Mouse (Mus musculus) liver, postnatal 0 days (tissue): Measurements from ENCODE around the gene Ffar2. TPM values are rescaled to one million over a fixed set of nuclear protein-coding genes. Genes with fewer than 3 reads are reported as not detected.
A peak's percentile ranks its signal among the peaks of the same experiment; 100 is the strongest.
"Not testable (repeated sequence)": the region's sequence is repeated elsewhere in the genome, so short reads cannot be mapped to it uniquely, and the experiment has no call there.

Experiments
- ATAC-seq: fragments of 200-750 bp; cut with Nextera tagmentation; 2 replicates; pipeline ENCODE4 v1.8.0; 2017; ENCODE audit warnings: mild to moderate bottlenecking, moderate library complexity
- DNase-seq: peaks from one replicate; pipeline ENCODE4 v3.0.0-alpha.2; 2016
- H3K27ac ChIP-seq: fragments of 300-500 bp; sonication (generic); 2 replicates; pipeline ENCODE4 v1.5.1; 2014; ENCODE audit warnings: antibody characterized with exemption, moderate library complexity, mild to moderate bottlenecking, low read depth
- H3K27me3 ChIP-seq: fragments of 300-500 bp; sonication (generic); 2 replicates; pipeline ENCODE4 v1.6.1; 2014; ENCODE audit warnings: low read length, control low read depth, mixed read lengths; ENCODE audit not compliant: insufficient read depth
- H3K36me3 ChIP-seq: fragments of 300-500 bp; sonication (generic); replicated peaks from 2 replicates; pipeline ENCODE4 v1.6.1; 2014; ENCODE audit warnings: mild to moderate bottlenecking, control low read depth, low read length, moderate library complexity, mixed read lengths; ENCODE audit not compliant: insufficient read depth
- H3K4me1 ChIP-seq: fragments of 300-500 bp; sonication (generic); 2 replicates; pipeline ENCODE4 v1.6.1; 2014; ENCODE audit warnings: antibody characterized with exemption, mild to moderate bottlenecking, control low read depth; ENCODE audit not compliant: insufficient read depth
- H3K4me2 ChIP-seq: fragments of 300-500 bp; sonication (generic); 2 replicates; pipeline ENCODE4 v1.6.1; 2014; ENCODE audit warnings: low read depth, mild to moderate bottlenecking, low read length, moderate library complexity, mixed read lengths
- H3K4me3 ChIP-seq: fragments of 300-500 bp; sonication (generic); 2 replicates; pipeline ENCODE4 v1.5.1; 2014; ENCODE audit warnings: low read depth, low read length
- H3K9ac ChIP-seq: fragments of 300-500 bp; sonication (generic); replicated peaks from 2 replicates; pipeline ENCODE4 v1.6.1; 2014; ENCODE audit warnings: mild to moderate bottlenecking, moderate library complexity
- H3K9me3 ChIP-seq: fragments of 300-500 bp; sonication (generic); 2 replicates; pipeline ENCODE4 v1.6.1; 2016; ENCODE audit warnings: mild to moderate bottlenecking, control low read depth, low read length, mixed read lengths
- CTCF ChIP-seq: sonication (generic); IDR thresholded peaks from 2 replicates; pipeline ENCODE4 v1.5.1; 2016; ENCODE audit warnings: antibody characterized with exemption, low read depth
- EP300 ChIP-seq: IDR thresholded peaks from 2 replicates; pipeline ENCODE4 v1.6.1; 2016; ENCODE audit warnings: antibody characterized with exemption, low read depth, mild to moderate bottlenecking
- WGBS: fragments of 180-500 bp; shearing (Covaris S2); extraction: QIAGEN DNeasy Blood & Tissue Kit; methylation state at CpG from one replicate; pipeline ENCODE4 v1.1.7; 2014; ENCODE audit not compliant: insufficient replicate concordance; 5-methylcytosine and 5-hydroxymethylcytosine counted together
- polyA plus RNA-seq: library from polyadenylated mRNA; unstranded; fragments of >200 nt; fragmentation: Nextera tagmentation; extraction: Ambion mirVana; gene quantifications from 2 replicates; pipeline ENCODE4 v1.2.1, GENCODE M21; 2015

Gene Ffar2
- polyA plus RNA-seq, 1 experiment from 2014 or later: 1.6 TPM

DNA sequence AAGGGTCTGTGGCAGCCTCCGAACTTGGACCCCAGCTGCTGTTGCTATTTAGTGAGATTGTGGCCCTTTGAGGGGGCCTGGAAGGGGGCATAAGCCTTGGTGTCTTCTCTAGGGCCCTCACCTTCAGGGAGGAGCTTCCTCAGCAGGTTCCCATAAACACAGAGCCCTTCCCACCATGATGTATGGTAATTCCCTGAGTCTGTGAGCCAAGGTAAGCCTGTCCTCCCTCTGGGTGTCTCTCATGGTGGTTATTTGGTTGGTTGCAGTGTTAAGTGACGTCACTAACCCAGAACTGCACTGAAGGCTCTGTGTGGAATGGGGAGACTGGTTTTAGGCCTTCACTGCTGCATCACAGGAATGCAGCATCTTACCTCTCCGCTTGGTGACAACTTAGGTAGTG lies 5.9 kb upstream of the Ffar2 start:
- Histone ChIP-seq H3K36me3 (no peaks in the 10 kb centered on the region), H3K27me3 (no peaks in the 10 kb centered on the region), H3K4me1 (peaks cover 3% of the 10 kb centered on the region; the same call in 1 of the 2 replicates), H3K4me2 (no peak overlapping the region), H3K9ac (no peak overlapping the region), H3K4me3 (no peak overlapping the region), H3K9me3 (no peaks in the 10 kb centered on the region), H3K27ac (no peak overlapping the region)
- ATAC-seq: no peak
- DNase-seq: no peak
- 60% methylated on average over 3 of the region's 3 CpGs for WGBS
- no peak for TF ChIP-seq EP300
- TF ChIP-seq CTCF: no peak

DNA sequence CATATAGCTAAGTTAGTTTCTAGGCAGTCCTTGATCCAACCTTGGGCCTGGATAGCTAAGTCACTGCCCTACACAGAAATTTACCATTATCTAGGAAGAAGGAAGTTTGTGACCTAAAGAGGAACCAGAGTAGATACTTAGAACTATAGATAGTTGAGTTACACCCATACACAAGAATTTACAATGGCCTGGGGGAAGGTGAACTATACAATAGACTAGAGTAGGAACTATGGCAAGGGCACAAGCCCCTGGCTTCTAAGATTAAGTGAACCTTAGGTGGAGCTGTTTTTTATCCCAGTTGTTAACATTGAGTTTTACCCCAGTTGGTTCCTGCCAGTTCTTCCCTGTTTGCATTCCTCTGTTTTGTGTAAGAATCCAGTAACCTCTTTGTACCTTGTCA lies 5.3 kb upstream of the Ffar2 start:
- not testable (repeated sequence) for H3K27me3 ChIP-seq, H3K9ac ChIP-seq, H3K9me3 ChIP-seq, H3K27ac ChIP-seq, H3K4me2 ChIP-seq, H3K4me1 ChIP-seq, H3K36me3 ChIP-seq, H3K4me3 ChIP-seq, DNase-seq, ATAC-seq

- WGBS: 76% methylated on average over 10 of the region's 10 CpGs
- H3K4me3 ChIP-seq: no peak overlapping the region
These were observed 3.1 kb upstream of the Ffar2 start for GRCm38 (mm10) chr7:30826660-30827059.

DNA sequence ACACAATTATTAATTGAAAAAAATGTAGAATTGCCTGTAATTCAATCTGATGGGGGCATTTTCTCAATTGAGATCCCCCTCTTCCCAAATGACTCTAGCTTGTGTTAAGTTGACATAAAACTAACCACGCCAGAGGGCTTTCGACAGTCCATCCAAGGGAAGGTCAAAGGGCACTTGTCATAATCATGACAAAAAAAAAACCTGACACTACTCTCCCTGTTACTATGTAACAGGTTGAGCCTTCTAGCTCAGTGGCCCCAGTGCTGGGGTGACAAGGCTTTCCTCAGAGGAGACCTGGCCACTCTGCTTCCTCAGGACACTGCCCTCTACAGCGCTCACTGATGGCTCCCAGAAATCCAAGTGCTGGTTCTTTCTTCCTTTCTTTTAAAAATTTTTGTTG lies 731 bp upstream of the Ffar2 start:
- Histone ChIP-seq H3K27ac (no peak overlapping the region), H3K4me3 (no peak overlapping the region), H3K27me3 (no peaks in the 10 kb centered on the region), H3K9me3 (no peaks in the 10 kb centered on the region), H3K4me1 (peaks cover 20% of the 10 kb centered on the region), H3K4me2 (no peak overlapping the region), H3K36me3 (no peaks in the 10 kb centered on the region), H3K9ac (no peak overlapping the region)
- no peak for DNase-seq
- TF ChIP-seq CTCF: no peak
- no peak for TF ChIP-seq EP300
- ATAC-seq: no peak
- WGBS: 63% methylated on average over 3 of the region's 3 CpGs

More at GRCm38 (mm10) chr7:30826660-30827059, 3.1 kb upstream of the Ffar2 start:
- H3K27me3 ChIP-seq: no peaks in the 10 kb centered on the region
- TF ChIP-seq EP300 (no peak), CTCF (no peak)
- peaks cover 6% of the 10 kb centered on the region; the same call in 1 of the 2 replicates for H3K4me1 ChIP-seq
- H3K9ac ChIP-seq: no peak overlapping the region
- no peaks in the 10 kb centered on the region for H3K9me3 ChIP-seq
- DNase-seq (no peak), ATAC-seq (no peak)
- no peaks in the 10 kb centered on the region for H3K36me3 ChIP-seq
- no peak overlapping the region for H3K4me2 ChIP-seq
- H3K27ac ChIP-seq: no peak overlapping the region

- no peak for TF ChIP-seq CTCF
- no peak for TF ChIP-seq EP300
- ATAC-seq (no peak), DNase-seq (no peak)
- no peaks in the 10 kb centered on the region for H3K9me3 ChIP-seq
- no peak overlapping the region for H3K9ac ChIP-seq
- H3K27me3 ChIP-seq: no peaks in the 10 kb centered on the region
- peak overlapping the region; percentile 39; the same call in 1 of the 2 replicates for H3K27ac ChIP-seq
- H3K4me2 ChIP-seq: peak overlapping the region; percentile 52
- no peak overlapping the region for H3K4me3 ChIP-seq
- peaks cover 21% of the 10 kb centered on the region for H3K4me1 ChIP-seq
- no peaks in the 10 kb centered on the region for H3K36me3 ChIP-seq
- WGBS: 40% methylated on average over 5 of the region's 5 CpGs
These were observed 2.0 kb downstream of the Ffar2 start for GRCm38 (mm10) chr7:30821532-30821931.

DNA sequence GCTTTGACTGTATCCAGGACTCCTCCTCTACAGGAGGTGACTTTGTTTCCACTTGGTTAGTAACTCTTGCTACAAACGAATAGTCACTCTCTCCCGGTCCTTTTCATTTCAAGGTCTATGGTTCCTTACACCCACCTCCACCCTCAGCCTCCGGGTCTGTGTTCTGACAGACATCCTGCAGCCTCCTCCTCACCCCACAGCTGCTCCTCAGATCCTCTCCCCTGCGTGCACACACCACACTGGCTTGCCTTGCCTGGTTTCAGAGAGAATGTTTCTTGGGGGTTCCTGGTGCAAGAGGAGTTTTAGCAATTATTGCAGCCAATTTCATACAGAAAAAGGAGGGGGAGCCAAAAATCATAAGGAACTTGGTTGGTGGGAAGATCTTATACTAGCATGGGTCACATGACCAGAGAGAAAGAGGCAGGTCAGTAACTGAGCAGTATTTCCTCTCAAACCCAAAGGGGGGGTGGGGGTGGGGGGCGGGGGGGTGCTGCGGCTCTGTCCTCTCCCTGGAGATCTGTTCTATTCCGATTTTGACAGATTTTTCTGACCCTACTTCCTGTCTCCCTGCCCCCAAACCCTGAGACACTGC lies 2.6 kb downstream of the Ffar2 start:
- Histone ChIP-seq H3K27me3 (no peaks in the 10 kb centered on the region), H3K4me2 (peak overlapping the region; percentile 52), H3K27ac (peak overlapping the region; percentile 44), H3K9me3 (no peaks in the 10 kb centered on the region), H3K4me1 (peaks cover 21% of the 10 kb centered on the region), H3K36me3 (no peaks in the 10 kb centered on the region), H3K4me3 (peak overlapping the region; percentile 22; the same call in 1 of the 2 replicates), H3K9ac (no peak overlapping the region)
- WGBS: 24% methylated on average over 7 of the region's 7 CpGs
- TF ChIP-seq EP300 (no peak), CTCF (no peak)
- ATAC-seq (no peak), DNase-seq (no peak)

- Histone ChIP-seq H3K9me3 (no peaks in the 10 kb centered on the region), H3K36me3 (no peaks in the 10 kb centered on the region), H3K4me2 (peak overlapping the region; percentile 52), H3K4me1 (peaks cover 21% of the 10 kb centered on the region), H3K27ac (peak overlapping the region; percentile 44; the same call in 1 of the 2 replicates), H3K9ac (no peak overlapping the region), H3K27me3 (no peaks in the 10 kb centered on the region), H3K4me3 (peak overlapping the region; percentile 22)
- ATAC-seq (peak; percentile 69), DNase-seq (peak; percentile 31)
- 34% methylated on average over 6 of the region's 6 CpGs for WGBS
- TF ChIP-seq CTCF: no peak
These were observed 3.4 kb downstream of the Ffar2 start for GRCm38 (mm10) chr7:30820131-30820530.
